Mouse (Mus musculus): ENCODE measurements around the gene Slc22a17. TPM values are rescaled to one million over a fixed set of nuclear protein-coding genes. Genes with fewer than 3 reads are reported as not detected.

Slc22a17 gene
- total and polyA plus RNA-seq, 2 experiments from 2014 or later, result 22.7 to 46.8 TPM

- H3K9me3 ChIP-seq (replicated peaks; ENCODE audit: control insufficient read depth, low read length), result no peaks in the 10 kb centered on the region
- peak overlapping the region; percentile 79 for H3K27ac ChIP-seq (ENCODE audit: low read depth)
- H3K4me2 ChIP-seq (ENCODE audit: low read depth, low read length), result peak overlapping the region; percentile 98
- no peak for TF ChIP-seq CTCF (IDR thresholded peaks at IDR 0.05; ENCODE audit: low read depth)
- TF ChIP-seq EP300 (IDR thresholded peaks at IDR 0.05; ENCODE audit: low read depth), result no peak
- H3K36me3 ChIP-seq (replicated peaks; ENCODE audit: control insufficient read depth, insufficient read depth, low read length), result no peaks in the 10 kb centered on the region
- WGBS, result 3% methylated on average over 36 of the region's 36 CpGs
- H3K27me3 ChIP-seq (ENCODE audit: control insufficient read depth, insufficient read depth, low read length), result no peaks in the 10 kb centered on the region
- peak; percentile 37 for ATAC-seq (ENCODE audit: insufficient read depth, low read depth)
- peak; percentile 24 for DNase-seq (ENCODE audit: low spot score)
- peak overlapping the region; percentile 69 for H3K9ac ChIP-seq (replicated peaks; ENCODE audit: low read depth, low read length)
- peaks cover 11% of the 10 kb centered on the region; the same call in 1 of the 2 replicates for H3K4me1 ChIP-seq (ENCODE audit: control insufficient read depth, insufficient read depth)
- peak overlapping the region; percentile 85 for H3K4me3 ChIP-seq (ENCODE audit: low read depth, low read length)
These were observed 36.9 kb downstream of the Slc22a17 start for GRCm38 (mm10) chr14:54875844-54876538.

GRCm38 (mm10) chr14:54874165-54874564 is 38.8 kb downstream of the Slc22a17 start:
- Histone ChIP-seq H3K36me3 (replicated peaks; ENCODE audit: control insufficient read depth, insufficient read depth, low read length) (no peaks in the 10 kb centered on the region), H3K4me1 (ENCODE audit: control insufficient read depth, insufficient read depth) (peaks cover 11% of the 10 kb centered on the region; the same call in 1 of the 2 replicates), H3K9me3 (replicated peaks; ENCODE audit: control insufficient read depth, low read length) (no peaks in the 10 kb centered on the region), H3K27me3 (ENCODE audit: control insufficient read depth, insufficient read depth, low read length) (no peaks in the 10 kb centered on the region), H3K4me2 (ENCODE audit: low read depth, low read length) (no peak overlapping the region), H3K4me3 (ENCODE audit: low read depth, low read length) (no peak overlapping the region), H3K9ac (replicated peaks; ENCODE audit: low read depth, low read length) (no peak overlapping the region), H3K27ac (ENCODE audit: low read depth) (no peak overlapping the region)
- DNase-seq (ENCODE audit: low spot score) (no peak), ATAC-seq (ENCODE audit: insufficient read depth, low read depth) (no peak)
- 91% methylated on average over 3 of the region's 3 CpGs for WGBS
- TF ChIP-seq CTCF (IDR thresholded peaks at IDR 0.05; ENCODE audit: low read depth) (no peak), EP300 (IDR thresholded peaks at IDR 0.05; ENCODE audit: low read depth) (no peak)

GRCm38 (mm10) chr14:54870861-54871260 is 42.1 kb downstream of the Slc22a17 start, which contains the start of gene Homez:
Homez (minus strand) TSS chr14:54870961.
- TF ChIP-seq EP300 (IDR thresholded peaks at IDR 0.05; ENCODE audit: low read depth), result no peak
- no peak for TF ChIP-seq CTCF (IDR thresholded peaks at IDR 0.05; ENCODE audit: low read depth)
- peaks cover 5% of the 10 kb centered on the region; the same call in 1 of the 2 replicates for H3K4me1 ChIP-seq (ENCODE audit: control insufficient read depth, insufficient read depth)
- no peak within 1 kb of the TSS for H3K4me3 ChIP-seq (ENCODE audit: low read depth, low read length)
- ATAC-seq (ENCODE audit: insufficient read depth, low read depth) (no peak), DNase-seq (ENCODE audit: low spot score) (no peak)
- H3K27me3 ChIP-seq (ENCODE audit: control insufficient read depth, insufficient read depth, low read length), result no peaks in the 10 kb centered on the region
- H3K9me3 ChIP-seq (replicated peaks; ENCODE audit: control insufficient read depth, low read length), result no peaks in the 10 kb centered on the region
- 86% methylated on average over 5 of the region's 5 CpGs for whole genome bisulfite sequencing
- H3K36me3 ChIP-seq (replicated peaks; ENCODE audit: control insufficient read depth, insufficient read depth, low read length), result no peaks in the 10 kb centered on the region
- H3K27ac ChIP-seq (ENCODE audit: low read depth), result no peak within 1 kb of the TSS
- H3K9ac ChIP-seq (replicated peaks; ENCODE audit: low read depth, low read length), result no peak within 1 kb of the TSS
- H3K4me2 ChIP-seq (ENCODE audit: low read depth, low read length), result no peak within 1 kb of the TSS

- H3K9me3 ChIP-seq (replicated peaks; ENCODE audit: control insufficient read depth, low read length), result no peaks in the 10 kb centered on the region
- H3K9ac ChIP-seq (replicated peaks; ENCODE audit: low read depth, low read length), result no peak overlapping the region
- H3K27ac ChIP-seq (ENCODE audit: low read depth), result no peak overlapping the region
- no peaks in the 10 kb centered on the region for H3K27me3 ChIP-seq (ENCODE audit: control insufficient read depth, insufficient read depth, low read length)
- no peak overlapping the region for H3K4me3 ChIP-seq (ENCODE audit: low read depth, low read length)
- H3K36me3 ChIP-seq (replicated peaks; ENCODE audit: control insufficient read depth, insufficient read depth, low read length), result no peaks in the 10 kb centered on the region
- DNase-seq (ENCODE audit: low spot score) (no peak), ATAC-seq (ENCODE audit: insufficient read depth, low read depth) (no peak)
- no peaks in the 10 kb centered on the region; the same call in 1 of the 2 replicates for H3K4me1 ChIP-seq (ENCODE audit: control insufficient read depth, insufficient read depth)
- TF ChIP-seq EP300 (IDR thresholded peaks at IDR 0.05; ENCODE audit: low read depth) (no peak), CTCF (IDR thresholded peaks at IDR 0.05; ENCODE audit: low read depth) (no peak)
- 82% methylated on average over 4 of the region's 4 CpGs for WGBS
- H3K4me2 ChIP-seq (ENCODE audit: low read depth, low read length), result no peak overlapping the region
These were observed 44.9 kb downstream of the Slc22a17 start for GRCm38 (mm10) chr14:54868026-54868425.

- no peak overlapping the region for H3K4me2 ChIP-seq (ENCODE audit: low read depth, low read length)
- no peaks in the 10 kb centered on the region; the same call in 1 of the 2 replicates for H3K4me1 ChIP-seq (ENCODE audit: control insufficient read depth, insufficient read depth)
- no peak overlapping the region for H3K4me3 ChIP-seq (ENCODE audit: low read depth, low read length)
- ATAC-seq (ENCODE audit: insufficient read depth, low read depth), result no peak
- H3K36me3 ChIP-seq (replicated peaks; ENCODE audit: control insufficient read depth, insufficient read depth, low read length), result no peaks in the 10 kb centered on the region
- no peaks in the 10 kb centered on the region for H3K9me3 ChIP-seq (replicated peaks; ENCODE audit: control insufficient read depth, low read length)
- TF ChIP-seq EP300 (IDR thresholded peaks at IDR 0.05; ENCODE audit: low read depth) (no peak), CTCF (IDR thresholded peaks at IDR 0.05; ENCODE audit: low read depth) (peak; percentile 10; the same call in 1 of the 2 replicates)
- H3K9ac ChIP-seq (replicated peaks; ENCODE audit: low read depth, low read length), result no peak overlapping the region
- 57% methylated on average over 5 of the region's 5 CpGs for WGBS
- H3K27ac ChIP-seq (ENCODE audit: low read depth), result no peak overlapping the region
- no peaks in the 10 kb centered on the region for H3K27me3 ChIP-seq (ENCODE audit: control insufficient read depth, insufficient read depth, low read length)
- DNase-seq (ENCODE audit: low spot score), result no peak
These were observed 46.0 kb downstream of the Slc22a17 start for GRCm38 (mm10) chr14:54866936-54867335.
